Mouse (Mus musculus): ENCODE data around the gene Csad.

DNA sequence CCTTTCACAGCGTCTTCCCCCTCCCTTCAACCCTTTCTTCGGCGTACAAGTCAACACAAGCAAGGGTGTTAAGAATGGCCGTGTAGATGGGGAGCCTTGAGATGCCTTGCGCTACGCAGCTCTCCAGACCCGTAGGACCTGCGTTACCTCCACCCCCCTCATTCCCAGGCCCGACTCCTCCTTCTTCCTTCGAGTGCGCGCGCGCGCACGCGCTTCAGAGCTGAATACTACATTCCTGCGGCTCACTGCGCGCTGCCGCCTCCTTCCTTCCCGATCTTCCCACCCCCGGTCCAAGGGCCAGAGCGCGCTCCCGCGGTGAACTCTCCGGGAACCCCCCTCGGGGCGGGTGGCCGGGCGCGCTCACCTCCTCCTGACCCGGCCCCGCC, 42.3 kb upstream of the Csad start:
- no peak for TF ChIP-seq CTCF (IDR thresholded peaks at IDR 0.05; ENCODE audit: borderline replicate concordance, control insufficient read depth, extremely low read depth, insufficient read depth, low read length, poor library complexity)
- no peak for TF ChIP-seq POLR2A (IDR thresholded peaks at IDR 0.05; ENCODE audit: control insufficient read depth, extremely low read depth, insufficient read depth, low read length, poor library complexity)

All from thymus, adult 2 months (tissue).